Mouse (Mus musculus) spleen, postnatal 10 days (tissue): ENCODE data around the gene Chd3.

Experiments used
- DNase-seq, 2 experiments: peaks; one replicate each; pipeline ENCODE4 v3.0.0; 2021 to 2022; ENCODE audit warnings: low spot score in 2 of 2

Gene Chd3

GRCm38 (mm10) chr11:69406867-69407723 lies 37.9 kb upstream of the Chd3 start:
- no peak for DNase-seq

DNA sequence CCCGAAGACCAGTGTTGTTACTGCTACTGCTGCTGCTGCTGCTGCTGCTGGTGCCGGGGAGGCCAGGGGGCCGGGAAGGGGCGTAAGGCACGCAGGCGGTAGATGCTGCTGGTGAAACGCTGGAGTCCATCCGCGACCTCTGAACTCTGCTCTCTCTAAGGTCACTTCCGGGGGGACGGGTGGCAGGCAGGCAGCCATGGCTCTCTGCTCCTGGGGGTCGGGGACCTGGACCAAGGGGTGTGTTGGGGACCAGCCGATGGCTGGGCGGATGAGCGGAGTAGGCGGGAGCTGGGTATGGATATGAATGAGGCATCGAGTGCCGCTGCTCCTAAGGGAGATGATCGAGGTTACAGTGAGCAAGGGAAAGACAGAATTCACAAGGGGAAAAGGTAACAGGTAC lies 37.1 kb upstream of the Chd3 start:
- no peak for DNase-seq

DNA sequence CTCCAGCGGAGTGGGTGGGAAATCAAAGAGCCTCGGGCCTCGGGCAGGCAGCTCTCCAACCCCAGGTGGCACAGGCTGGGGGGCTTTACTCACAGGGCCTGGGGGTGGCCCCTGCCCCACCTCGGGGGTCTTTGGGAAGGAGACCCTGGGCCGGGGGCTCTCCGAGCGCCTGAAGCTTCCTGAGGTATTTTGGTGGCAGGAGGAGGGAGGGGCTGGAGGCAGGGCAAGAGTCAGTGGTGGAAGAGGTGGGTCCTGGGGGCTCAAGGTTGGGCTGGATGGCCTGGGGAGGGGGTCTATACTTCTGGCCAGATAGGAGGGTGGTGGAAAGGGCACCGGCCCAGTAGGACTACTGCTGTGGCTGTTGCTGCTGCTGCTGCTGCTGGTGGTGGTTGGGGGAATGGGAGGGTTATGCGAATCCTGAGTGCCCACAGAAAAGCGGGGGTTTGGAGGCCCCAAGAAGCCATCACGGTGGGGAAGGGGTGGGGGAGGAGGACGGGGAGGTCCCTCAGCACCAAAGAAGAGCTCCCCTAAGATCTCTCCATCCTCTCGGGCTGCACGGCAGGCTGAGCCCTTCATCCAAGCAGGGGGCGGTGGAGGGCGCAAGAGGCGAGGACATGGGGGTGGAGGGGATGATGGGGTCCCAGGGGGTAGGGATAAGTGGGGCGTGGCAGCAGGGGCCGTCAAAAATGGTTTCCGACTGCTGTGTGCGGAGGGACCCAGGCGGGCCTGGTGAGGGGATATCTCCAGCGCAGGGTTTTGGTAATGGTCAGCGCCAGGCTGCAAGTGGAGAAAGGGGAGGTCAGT lies 36.4 kb upstream of the Chd3 start:
- DNase-seq: no peak

- no peak for DNase-seq
Observed at GRCm38 (mm10) chr11:69404595-69405396, 35.6 kb upstream of the Chd3 start.

GRCm38 (mm10) chr11:69403691-69404594 lies 34.7 kb upstream of the Chd3 start:
- DNase-seq: no peak

- no peak for DNase-seq
Observed at GRCm38 (mm10) chr11:69401987-69402386, 32.8 kb upstream of the Chd3 start.

GRCm38 (mm10) chr11:69401210-69401637 lies 32.0 kb upstream of the Chd3 start:
- DNase-seq: peak; percentile 74 to 89

DNA sequence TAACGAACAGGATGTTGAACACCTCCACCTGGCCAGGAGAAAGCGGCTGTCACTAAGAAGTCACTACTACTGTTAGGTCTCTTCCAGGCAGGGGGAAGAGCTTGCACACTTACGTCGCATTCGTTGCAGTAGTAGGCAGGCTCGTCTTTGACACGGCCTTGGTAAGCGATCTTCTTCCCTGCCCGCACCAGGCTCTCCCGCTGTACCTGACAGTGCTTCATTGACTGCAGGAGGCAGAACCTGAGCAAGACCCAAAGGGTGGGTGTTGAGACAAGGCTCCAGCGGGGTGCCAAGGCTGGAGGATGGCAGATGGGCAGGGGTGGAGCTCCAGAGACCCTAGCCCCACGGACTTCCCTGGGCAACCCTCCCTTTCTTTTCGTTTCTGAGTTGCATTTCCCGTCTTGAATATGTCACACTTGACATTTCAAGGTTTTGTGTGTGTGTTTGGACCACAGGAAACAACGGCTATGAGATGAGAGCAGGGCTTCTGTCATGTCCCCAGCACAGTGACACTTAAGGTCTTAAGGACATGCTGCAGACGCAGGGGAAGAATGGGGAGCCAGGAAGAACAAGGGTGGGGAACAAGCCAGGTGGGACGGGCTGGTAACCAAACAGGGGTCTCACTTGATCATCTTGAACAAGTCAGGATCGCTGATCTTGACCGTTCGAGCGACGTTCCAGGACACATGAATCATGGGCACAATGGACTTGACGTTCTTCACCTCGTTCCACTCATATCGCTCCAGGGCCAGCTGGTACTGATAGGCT lies 31.1 kb upstream of the Chd3 start:
- DNase-seq: no peak

DNA sequence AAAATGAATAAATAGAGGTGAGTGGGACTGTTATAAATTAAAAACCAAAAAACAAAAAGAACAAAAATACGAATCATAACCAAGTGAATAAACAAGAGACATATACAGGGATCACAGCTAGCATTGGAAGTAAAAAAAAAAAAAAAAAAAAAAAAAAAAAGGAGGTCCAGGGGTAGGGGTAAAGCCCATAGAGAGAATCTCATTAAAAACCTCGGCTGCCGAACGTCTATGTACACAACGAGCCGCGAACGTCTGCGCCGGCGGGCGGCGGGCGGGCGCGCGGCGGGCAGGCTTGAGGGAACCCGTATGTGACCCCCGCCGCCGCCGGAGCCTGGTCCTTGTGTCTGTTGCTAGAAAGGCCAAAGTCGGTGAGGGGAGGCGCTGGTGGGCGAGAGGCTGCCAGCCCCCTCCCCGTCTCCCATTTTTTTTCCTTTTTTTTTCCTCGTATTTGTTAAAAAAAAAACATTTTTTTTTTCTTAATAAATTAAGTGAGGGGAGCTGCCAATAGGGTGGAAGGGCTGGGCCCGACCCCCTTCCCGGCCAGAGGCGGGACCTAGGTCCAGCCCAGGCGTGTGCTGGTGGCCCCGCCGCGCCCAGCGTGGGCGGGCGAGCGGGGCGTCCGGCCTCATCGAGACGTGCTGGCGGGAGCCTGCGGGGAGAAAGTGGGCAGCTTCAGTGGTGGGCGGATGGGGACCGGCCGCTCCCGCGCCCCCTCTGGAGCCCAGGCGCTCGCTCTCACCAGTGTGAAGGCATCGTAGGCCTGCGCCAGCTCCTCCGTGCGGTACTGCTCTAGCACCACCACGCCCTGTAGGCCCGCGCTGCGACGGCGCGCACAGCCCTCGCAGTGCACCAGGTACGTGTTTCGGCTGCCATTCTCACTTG lies 30.2 kb upstream of the Chd3 start:
- no peak for DNase-seq

DNA sequence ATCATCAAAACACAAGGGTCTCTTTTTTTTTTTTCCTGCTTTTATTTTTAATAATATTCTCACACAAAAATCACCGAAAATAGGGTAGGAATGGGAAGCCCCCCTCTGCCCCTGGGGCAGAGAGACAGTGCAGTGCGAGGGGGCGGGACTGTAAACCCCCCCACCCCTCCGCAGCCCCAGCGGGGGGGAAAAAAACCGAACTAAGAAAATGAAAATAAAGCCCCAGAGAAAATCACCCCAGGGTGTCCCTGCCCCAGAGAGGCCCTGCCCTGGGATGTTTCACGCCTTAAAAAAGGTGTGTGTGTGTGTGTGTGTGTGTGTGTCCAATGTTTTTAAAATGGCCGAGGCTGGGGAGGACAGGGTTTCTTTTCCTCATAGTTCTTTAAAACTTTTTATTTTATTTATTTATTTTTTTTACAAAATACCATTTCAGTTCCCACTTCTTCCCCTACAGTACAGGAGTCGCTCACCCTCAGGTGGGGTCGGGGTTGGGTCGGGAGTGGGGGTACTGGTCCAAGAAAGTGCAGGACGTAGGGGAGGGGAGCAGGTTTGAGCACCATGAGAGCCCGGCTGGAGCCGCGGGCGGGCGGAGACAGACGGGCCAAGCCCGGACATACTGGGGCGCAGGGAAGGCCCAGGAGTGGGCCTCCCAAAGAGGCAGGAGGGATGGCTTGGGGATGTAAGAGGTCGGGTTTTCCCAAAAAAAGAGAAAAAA lies 29.4 kb upstream of the Chd3 start:
- DNase-seq: no peak

DNA sequence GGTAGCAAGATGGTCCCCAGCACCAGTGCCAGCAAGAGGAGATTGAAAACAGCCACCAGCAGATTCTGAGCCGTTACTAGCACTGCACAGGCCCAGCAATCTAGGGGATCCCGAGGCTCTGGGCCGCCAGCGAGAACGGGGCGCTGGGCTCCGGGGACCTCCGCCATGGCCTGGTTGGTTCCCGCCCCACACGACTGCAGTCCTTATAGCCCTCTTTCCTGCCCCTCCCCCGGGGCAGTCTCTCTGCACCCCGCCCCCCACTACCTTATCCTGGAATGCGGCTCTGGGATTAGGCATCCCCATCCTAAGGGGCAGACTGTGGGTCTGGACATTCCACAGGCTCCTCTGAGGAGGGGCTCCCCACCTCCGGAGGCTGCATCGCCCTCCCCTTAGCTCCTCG lies 28.9 kb upstream of the Chd3 start, which contains the start of gene Tmem88:
Gene Tmem88 (minus strand): TSS at position 176 of the 400 bp plus-strand sequence.
- DNase-seq: no peak

GRCm38 (mm10) chr11:69397581-69398057 lies 28.4 kb upstream of the Chd3 start:
- DNase-seq: no peak

- peak in 1 of 2 experiments; percentile 12 for DNase-seq
Observed at GRCm38 (mm10) chr11:69396772-69397171, 27.6 kb upstream of the Chd3 start.

DNA sequence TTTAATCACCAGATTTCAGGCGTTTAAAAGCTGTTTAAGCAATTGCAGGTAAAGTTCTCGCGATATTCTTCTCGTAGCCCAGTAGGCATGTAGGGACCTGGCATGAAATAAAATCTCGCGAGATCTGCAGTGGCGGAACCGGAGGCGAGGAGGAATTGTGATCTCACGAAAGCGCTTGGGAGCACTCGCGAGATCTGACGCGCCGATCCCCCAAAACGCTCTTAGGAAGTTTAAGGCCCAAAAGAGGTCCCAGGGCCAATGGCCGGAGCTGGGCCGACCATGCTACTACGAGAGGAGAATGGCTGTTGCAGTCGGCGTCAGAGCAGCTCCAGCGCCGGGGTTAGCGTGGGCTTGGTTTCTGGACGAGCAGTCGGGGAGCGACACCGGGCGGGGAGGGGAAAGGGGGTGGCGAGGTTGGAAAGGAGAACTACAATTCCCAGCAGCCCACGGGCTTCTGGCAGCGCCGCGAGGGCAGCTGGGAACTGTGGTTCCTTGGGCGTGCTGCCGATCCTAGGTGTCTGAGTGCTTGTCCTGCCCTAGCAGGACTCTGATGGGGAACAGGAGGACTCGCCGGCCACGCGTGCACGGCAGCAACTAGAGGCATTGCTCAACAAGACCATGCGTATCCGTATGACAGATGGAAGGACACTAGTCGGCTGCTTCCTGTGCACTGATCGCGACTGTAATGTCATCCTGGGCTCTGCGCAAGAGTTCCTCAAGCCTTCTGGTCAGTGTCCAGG lies 26.6 kb upstream of the Chd3 start:
- DNase-seq: peak; percentile 95 to 97

DNA sequence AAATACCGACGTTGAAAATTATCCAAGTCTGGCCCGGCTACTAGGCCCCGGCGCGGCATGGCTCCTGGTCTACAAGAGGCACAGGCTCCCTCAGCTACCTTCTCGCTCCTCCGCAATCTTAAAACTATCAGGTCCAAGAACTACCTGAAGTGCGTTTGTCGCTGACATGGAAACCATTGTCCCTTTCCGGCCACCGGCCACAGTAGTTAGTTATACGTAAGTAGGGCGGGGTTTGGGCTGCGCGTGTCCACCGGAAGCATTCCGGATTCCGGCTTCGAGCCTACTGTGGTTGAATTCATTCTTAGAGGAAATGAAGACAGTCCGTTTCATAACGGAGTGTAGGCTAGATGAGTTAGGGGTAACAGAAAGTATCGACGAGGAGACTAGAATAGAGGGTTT lies 26.0 kb upstream of the Chd3 start, which contains the start of the genes Naa38 and Cyb5d1:
Gene Naa38 (plus strand): TSS at position 253 of the 399 bp plus-strand sequence.
Gene Cyb5d1 (minus strand): TSS at position 397 of the 399 bp plus-strand sequence.
- DNase-seq: peak; percentile 83 to 90

- DNase-seq: peak in 1 of 2 experiments; percentile 45
Observed at GRCm38 (mm10) chr11:69394591-69395167, 25.5 kb upstream of the Chd3 start.
